Mouse (Mus musculus): ENCODE measurements around the gene Gbf1. TPM values are rescaled to one million over a fixed set of nuclear protein-coding genes. Genes with fewer than 3 reads are reported as not detected.

Gene Gbf1
- total and polyA plus RNA-seq, 2 experiments from 2014 or later: 41.9 to 54.4 TPM

GRCm38 (mm10) chr19:46323716-46324115 is 171.4 kb downstream of the Gbf1 start:
- Histone ChIP-seq H3K9ac (no peak overlapping the region), H3K4me3 (ENCODE audit: low read depth, low read length) (no peak overlapping the region), H3K4me2 (ENCODE audit: low read depth) (no peak overlapping the region), H3K27ac (ENCODE audit: low read depth, low read length) (no peak overlapping the region), H3K27me3 (ENCODE audit: insufficient read depth, low read length) (no peaks in the 10 kb centered on the region), H3K9me3 (ENCODE audit: low read length) (no peaks in the 10 kb centered on the region), H3K4me1 (ENCODE audit: insufficient read depth) (peaks cover 21% of the 10 kb centered on the region), H3K36me3 (ENCODE audit: insufficient read depth) (peaks cover 9% of the 10 kb centered on the region; the same call in 1 of the 2 replicates)
- WGBS: 65% methylated on average over 5 of the region's 5 CpGs
- no peak for TF ChIP-seq CTCF (IDR thresholded peaks at IDR 0.05; ENCODE audit: low read depth)
- ATAC-seq (no peak), DNase-seq (no peak)

DNA sequence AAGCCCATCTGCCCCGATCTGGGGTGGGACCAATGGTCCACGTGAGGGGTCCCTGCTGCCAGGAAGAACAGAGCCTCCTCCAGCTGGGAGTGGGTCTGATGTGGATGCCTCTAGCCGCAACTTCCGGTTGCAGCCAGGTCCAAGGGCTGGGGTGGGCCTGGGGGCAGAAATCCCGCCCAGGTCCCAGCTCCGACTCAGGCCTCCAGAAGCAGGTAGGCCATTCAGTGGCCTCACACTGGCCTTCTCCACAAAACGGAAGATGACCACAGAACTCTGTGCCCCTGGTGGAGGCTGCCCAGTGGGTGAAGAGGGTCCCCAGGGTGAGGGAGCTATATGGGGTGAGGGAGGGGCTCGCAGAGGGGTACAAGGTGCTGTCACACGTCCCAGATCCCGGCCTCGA is 172.1 kb downstream of the Gbf1 start:
- no peaks in the 10 kb centered on the region for H3K9me3 ChIP-seq (ENCODE audit: low read length)
- H3K4me2 ChIP-seq (ENCODE audit: low read depth): peak overlapping the region; percentile 95
- H3K27me3 ChIP-seq (ENCODE audit: insufficient read depth, low read length): no peaks in the 10 kb centered on the region
- H3K4me3 ChIP-seq (ENCODE audit: low read depth, low read length): no peak overlapping the region
- ATAC-seq: no peak
- H3K4me1 ChIP-seq (ENCODE audit: insufficient read depth): peaks cover 20% of the 10 kb centered on the region
- H3K9ac ChIP-seq: no peak overlapping the region
- no peak overlapping the region for H3K27ac ChIP-seq (ENCODE audit: low read depth, low read length)
- no peak for DNase-seq
- WGBS: 72% methylated on average over 11 of the region's 11 CpGs
- peaks cover 9% of the 10 kb centered on the region; the same call in 1 of the 2 replicates for H3K36me3 ChIP-seq (ENCODE audit: insufficient read depth)
- no peak for TF ChIP-seq CTCF (IDR thresholded peaks at IDR 0.05; ENCODE audit: low read depth)

DNA sequence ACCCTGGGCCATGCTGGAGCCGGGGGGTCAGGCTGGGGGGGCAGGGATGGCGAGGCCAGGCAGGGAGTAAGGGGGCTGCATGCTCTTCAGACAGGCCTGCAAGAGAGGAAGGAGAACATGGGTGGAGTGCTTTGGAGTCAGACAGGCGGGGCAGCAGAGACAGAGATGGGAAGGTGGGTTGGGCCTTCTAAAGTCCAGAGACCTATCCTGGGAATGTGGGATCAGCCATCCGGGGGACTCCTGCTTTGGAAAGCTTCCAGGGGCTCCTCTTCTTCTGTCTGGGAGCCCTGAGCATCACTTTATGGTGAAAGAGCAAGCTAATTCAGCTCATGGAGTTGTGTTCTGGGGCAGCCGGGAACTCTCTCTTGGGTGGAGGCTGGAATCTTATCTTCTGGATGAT is 172.6 kb downstream of the Gbf1 start:
- H3K4me1 ChIP-seq (ENCODE audit: insufficient read depth): peaks cover 21% of the 10 kb centered on the region
- 73% methylated on average over 5 of the region's 5 CpGs for WGBS
- no peak overlapping the region for H3K27ac ChIP-seq (ENCODE audit: low read depth, low read length)
- no peaks in the 10 kb centered on the region for H3K9me3 ChIP-seq (ENCODE audit: low read length)
- peak overlapping the region; percentile 95 for H3K4me2 ChIP-seq (ENCODE audit: low read depth)
- H3K4me3 ChIP-seq (ENCODE audit: low read depth, low read length): peak overlapping the region; percentile 69
- TF ChIP-seq CTCF (IDR thresholded peaks at IDR 0.05; ENCODE audit: low read depth): no peak
- 0 out of 2 replicates have a peak overlapping the region, but pooled peaks have one; percentile 10 for H3K9ac ChIP-seq
- H3K36me3 ChIP-seq (ENCODE audit: insufficient read depth): peaks cover 9% of the 10 kb centered on the region; the same call in 1 of the 2 replicates
- DNase-seq: no peak
- ATAC-seq: no peak
- H3K27me3 ChIP-seq (ENCODE audit: insufficient read depth, low read length): no peaks in the 10 kb centered on the region

- WGBS: 5% methylated on average over 29 of the region's 29 CpGs
- no peak for ATAC-seq
- H3K9ac ChIP-seq: peak overlapping the region; percentile 74
- peak overlapping the region; percentile 69 for H3K4me3 ChIP-seq (ENCODE audit: low read depth, low read length)
- H3K27me3 ChIP-seq (ENCODE audit: insufficient read depth, low read length): no peaks in the 10 kb centered on the region
- peaks cover 21% of the 10 kb centered on the region for H3K36me3 ChIP-seq (ENCODE audit: insufficient read depth)
- H3K4me1 ChIP-seq (ENCODE audit: insufficient read depth): peaks cover 19% of the 10 kb centered on the region
- DNase-seq: peak; percentile 67
- no peaks in the 10 kb centered on the region for H3K9me3 ChIP-seq (ENCODE audit: low read length)
- peak overlapping the region; percentile 95 for H3K4me2 ChIP-seq (ENCODE audit: low read depth)
- TF ChIP-seq CTCF (IDR thresholded peaks at IDR 0.05; ENCODE audit: low read depth): no peak
- H3K27ac ChIP-seq (ENCODE audit: low read depth, low read length): peak overlapping the region; percentile 97
These were observed 173.9 kb downstream of the Gbf1 start for GRCm38 (mm10) chr19:46326019-46326755.

DNA sequence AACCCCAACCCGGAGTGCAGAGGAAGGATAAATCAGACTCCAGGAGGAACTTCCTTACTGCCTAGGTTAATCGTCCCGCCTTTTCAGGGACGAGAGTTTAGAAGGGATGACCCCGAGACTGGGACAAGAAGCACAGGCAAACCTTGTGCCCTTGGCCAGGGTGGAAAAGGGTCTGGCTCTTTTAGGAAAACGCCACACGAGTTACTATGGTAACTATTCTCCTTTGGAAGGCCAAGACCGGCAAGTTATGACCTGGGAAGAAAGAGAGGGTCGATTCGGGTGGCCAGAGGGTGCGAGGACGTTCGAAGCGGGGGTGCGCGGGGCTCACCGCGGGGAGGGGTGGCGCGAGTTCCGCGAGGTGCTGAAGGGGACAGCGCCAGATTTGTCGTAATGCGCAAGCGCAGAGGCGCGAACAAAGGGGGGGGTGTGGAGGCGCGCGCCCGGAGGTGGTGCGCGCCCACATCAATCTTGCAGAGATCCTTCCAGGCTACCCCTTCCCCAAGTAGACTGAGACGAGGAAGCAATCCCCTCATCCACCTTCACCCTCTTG is 174.5 kb downstream of the Gbf1 start, which contains the start of gene Psd:
Psd (minus strand) TSS at position 401 of the 550 bp plus-strand sequence.
- Histone ChIP-seq H3K9ac (peak within 1 kb of the TSS; percentile 74), H3K9me3 (ENCODE audit: low read length) (no peaks in the 10 kb centered on the region), H3K4me2 (ENCODE audit: low read depth) (peak within 1 kb of the TSS; percentile 95), H3K4me3 (ENCODE audit: low read depth, low read length) (peak within 1 kb of the TSS; percentile 69), H3K27me3 (ENCODE audit: insufficient read depth, low read length) (no peaks in the 10 kb centered on the region), H3K36me3 (ENCODE audit: insufficient read depth) (peaks cover 28% of the 10 kb centered on the region), H3K27ac (ENCODE audit: low read depth, low read length) (peak within 1 kb of the TSS; percentile 97), H3K4me1 (ENCODE audit: insufficient read depth) (peaks cover 12% of the 10 kb centered on the region)
- ATAC-seq (peak; percentile 14), DNase-seq (peak; percentile 93)
- no peak for TF ChIP-seq CTCF (IDR thresholded peaks at IDR 0.05; ENCODE audit: low read depth)
- under 1% methylated on average over 35 of the region's 35 CpGs for WGBS

DNA sequence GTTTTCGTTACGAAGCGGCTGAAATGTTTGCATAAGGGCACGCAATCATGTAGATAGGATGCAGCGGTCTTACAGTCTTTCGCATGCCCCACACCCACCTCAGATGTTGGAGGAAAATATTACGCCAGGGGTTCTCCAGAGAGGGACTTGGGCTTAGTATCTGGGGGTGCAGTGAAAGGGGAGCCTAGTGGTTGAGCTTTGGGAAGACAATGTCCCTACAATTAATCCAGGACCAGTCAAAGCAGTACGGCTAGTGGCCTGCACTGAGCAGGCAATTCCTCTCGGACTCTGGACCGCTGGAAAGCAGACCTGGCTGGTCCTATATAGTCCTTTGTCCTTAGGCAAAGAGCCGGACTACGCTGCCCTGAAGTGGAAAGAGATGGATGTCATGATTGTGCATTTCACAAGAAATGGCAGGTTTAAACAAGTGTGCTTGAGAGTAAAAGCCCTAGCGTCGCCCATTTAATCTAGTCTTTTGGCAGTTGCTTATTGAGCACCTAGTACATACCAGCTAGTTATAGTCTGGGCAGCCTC is 175.3 kb downstream of the Gbf1 start:
- no peak for TF ChIP-seq CTCF (IDR thresholded peaks at IDR 0.05; ENCODE audit: low read depth)
- peak overlapping the region; percentile 95 for H3K4me2 ChIP-seq (ENCODE audit: low read depth)
- H3K27ac ChIP-seq (ENCODE audit: low read depth, low read length): peak overlapping the region; percentile 97
- 29% methylated on average over 14 of the region's 14 CpGs for WGBS
- H3K36me3 ChIP-seq (ENCODE audit: insufficient read depth): peaks cover 34% of the 10 kb centered on the region
- peak overlapping the region; percentile 69 for H3K4me3 ChIP-seq (ENCODE audit: low read depth, low read length)
- no peak for DNase-seq
- peak overlapping the region; percentile 74 for H3K9ac ChIP-seq
- peaks cover 7% of the 10 kb centered on the region for H3K4me1 ChIP-seq (ENCODE audit: insufficient read depth)
- H3K9me3 ChIP-seq (ENCODE audit: low read length): no peaks in the 10 kb centered on the region
- H3K27me3 ChIP-seq (ENCODE audit: insufficient read depth, low read length): no peaks in the 10 kb centered on the region
- no peak for ATAC-seq
